Mouse (Mus musculus) heart, adult 2 months (tissue): ENCODE results near the gene Vsx2. TPM values are rescaled to one million over a fixed set of nuclear protein-coding genes. Genes with fewer than 3 reads are reported as not detected.

ENCODE experiments used
- DNase-seq, 2 experiments: peaks; one replicate each; pipeline ENCODE4 v3.0.0; 2021
- H3K27ac ChIP-seq: fragments of 200-600 bp; 2 replicates; pipeline ENCODE4 v1.8.1; 2022
- H3K27me3 ChIP-seq: fragments of 200-500 bp; 2 replicates; pipeline ENCODE4 v1.6.1; 2012; ENCODE audit warnings: mild to moderate bottlenecking, low read length, inconsistent platforms, mixed read lengths; ENCODE audit not compliant: control insufficient read depth, insufficient read depth
- H3K36me3 ChIP-seq: fragments of 200-500 bp; 2 replicates; pipeline ENCODE4 v1.6.1; 2012; ENCODE audit warnings: low read length, inconsistent platforms; ENCODE audit not compliant: control insufficient read depth, insufficient read depth
- H3K4me1 ChIP-seq: fragments of 200-500 bp; 2 replicates; pipeline ENCODE4 v1.6.1; 2011; ENCODE audit warnings: low read length; ENCODE audit not compliant: control insufficient read depth, insufficient read depth
- H3K4me3 ChIP-seq: fragments of 200-600 bp; 2 replicates; pipeline ENCODE4 v1.8.1; 2022
- H3K79me2 ChIP-seq: fragments of 200-500 bp; replicated peaks from 2 replicates; pipeline ENCODE4 v1.6.1; 2012; ENCODE audit warnings: mild to moderate bottlenecking, inconsistent platforms, low read length, moderate library complexity, mixed read lengths; ENCODE audit not compliant: control insufficient read depth, insufficient read depth
- H3K9ac ChIP-seq: fragments of 200-500 bp; 2 replicates; pipeline ENCODE4 v1.6.1; 2012; ENCODE audit warnings: low read depth, mild to moderate bottlenecking, control low read depth, inconsistent platforms, low read length, mixed read lengths
- CTCF ChIP-seq: fragments of 200-600 bp; IDR thresholded peaks from 2 replicates; pipeline ENCODE4 v1.8.1; 2022; ENCODE audit warnings: antibody characterized with exemption, mild to moderate bottlenecking, moderate library complexity
- EP300 ChIP-seq: fragments of 200-500 bp; IDR thresholded peaks from 2 replicates; pipeline ENCODE4 v1.6.1; 2011; ENCODE audit warnings: low read depth, low read length, control low read depth; ENCODE audit not compliant: insufficient read depth
- POLR2A ChIP-seq: fragments of 200-500 bp; IDR thresholded peaks from 2 replicates; pipeline ENCODE4 v1.6.1; 2011; ENCODE audit warnings: mild to moderate bottlenecking, low read depth, low read length, control low read depth; ENCODE audit not compliant: insufficient read depth
- WGBS: fragments of 180-500 bp; shearing (Covaris S2); methylation state at CpG from one replicate; pipeline ENCODE4 v1.1.7; 2018; 5-methylcytosine and 5-hydroxymethylcytosine counted together
- intact Hi-C: fragments of 180-260 bp; cut with DNase I; formaldehyde crosslinking; loops from one replicate; pipeline ENCODE4 v1.15.1; 2025
- polyA plus RNA-seq: library from polyadenylated mRNA; depleted of rRNA; stranded (reverse); fragments of >200 nt; gene quantifications from 2 replicates; pipeline ENCODE4 v1.2.3, GENCODE M21; 2012
- total RNA-seq, 2 experiments: library from RNA; stranded (reverse); gene quantifications; 2 replicates each; pipeline ENCODE4 v1.2.3; 2021

Gene Vsx2
- total and polyA plus RNA-seq, 3 experiments: not detected

DNA sequence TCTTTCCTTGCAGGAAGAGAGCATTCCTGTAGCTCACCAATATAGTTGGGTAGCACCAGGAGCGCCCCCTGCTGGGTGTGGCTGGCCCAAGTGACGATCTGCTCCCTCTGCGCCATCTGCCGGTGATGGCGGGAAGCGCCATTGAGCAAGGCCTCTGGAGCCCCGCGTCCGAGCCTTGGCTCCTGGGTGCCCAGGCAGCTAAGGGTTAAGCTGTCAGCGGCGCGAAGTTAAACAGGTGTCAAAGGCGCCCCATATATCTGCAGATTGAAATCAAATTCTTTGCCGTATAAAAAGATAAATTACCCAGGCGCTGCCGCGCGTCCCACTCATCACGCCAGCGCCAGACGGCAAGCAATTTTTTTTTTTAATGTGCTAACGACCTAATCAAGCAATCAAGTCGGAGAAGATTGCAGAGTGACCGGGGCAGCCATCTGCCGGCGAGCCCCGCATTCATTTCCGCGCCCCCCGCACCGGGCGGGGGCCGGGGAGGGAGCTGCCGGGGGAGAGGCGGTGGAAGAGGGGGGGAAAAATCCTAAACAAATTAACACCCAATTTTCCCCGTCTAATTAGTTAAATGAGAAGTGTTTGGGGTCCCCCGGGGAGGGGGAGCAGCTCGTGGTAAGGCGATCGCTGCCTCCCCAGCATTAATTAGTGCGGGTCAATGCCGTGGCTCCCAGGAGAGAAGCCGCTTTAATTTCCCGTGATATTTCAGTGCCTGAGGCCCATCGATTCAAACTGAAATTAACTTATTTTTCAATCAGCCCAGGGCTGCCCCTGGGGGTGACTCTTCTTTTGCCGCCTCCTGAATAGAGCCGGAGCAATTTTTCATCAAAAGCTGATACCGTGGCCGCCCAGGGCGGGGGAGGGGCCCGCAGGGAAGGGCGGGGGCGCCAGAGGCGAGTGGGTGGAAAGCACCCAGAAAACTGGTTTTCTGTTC, 20.5 kb downstream of the Vsx2 start:
- H3K79me2 ChIP-seq: no peaks in the 10 kb centered on the region
- DNase-seq: peak; percentile 85 to 95
- H3K36me3 ChIP-seq: no peaks in the 10 kb centered on the region
- intact Hi-C loops: loop anchor here (1.0 to 5.0 kb wide), 2 partner anchors 43 to 122 kb away; no protein-coding TSS in a partner anchor
- WGBS: 3% methylated on average over 54 of the region's 54 CpGs
- H3K9ac ChIP-seq: peak overlapping the region; percentile 58
- H3K27ac ChIP-seq: no peak overlapping the region
- no peaks in the 10 kb centered on the region for H3K4me1 ChIP-seq
- TF ChIP-seq CTCF: peak; percentile 99; the same call in 1 of the 2 replicates
- TF ChIP-seq EP300: peak; percentile 62; the same call in 1 of the 2 replicates
- TF ChIP-seq POLR2A: no peak
- no peaks in the 10 kb centered on the region for H3K27me3 ChIP-seq
- peak overlapping the region; percentile 65 for H3K4me3 ChIP-seq

DNA sequence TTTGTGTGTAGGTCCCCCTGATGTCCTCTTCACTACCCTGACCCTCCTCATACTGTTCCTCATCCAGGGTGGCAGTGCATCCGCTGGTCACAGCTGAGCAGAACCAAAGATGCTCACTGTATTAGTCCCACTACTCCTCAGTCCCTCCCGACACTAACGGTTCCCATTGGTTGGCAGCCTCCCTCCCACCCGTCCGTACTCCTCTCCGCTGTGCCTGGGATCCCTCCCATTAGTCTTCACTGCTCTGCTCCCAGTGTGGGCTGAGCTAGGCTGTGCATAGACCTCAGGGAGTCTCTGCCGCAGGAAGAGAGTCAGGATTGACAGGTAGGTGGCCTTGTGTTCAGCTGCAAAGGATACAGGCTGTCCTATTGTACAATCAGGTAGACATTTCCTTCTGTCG, 28.8 kb downstream of the Vsx2 start:
- no peak overlapping the region for H3K4me3 ChIP-seq
- H3K4me1 ChIP-seq: no peaks in the 10 kb centered on the region
- no peaks in the 10 kb centered on the region for H3K36me3 ChIP-seq
- WGBS: 14% methylated on average over 8 of the region's 8 CpGs
- H3K27me3 ChIP-seq: no peaks in the 10 kb centered on the region
- H3K79me2 ChIP-seq: no peaks in the 10 kb centered on the region
- no peak for DNase-seq
- no peak overlapping the region for H3K9ac ChIP-seq
- intact Hi-C loops: no loop called here
- TF ChIP-seq POLR2A (no peak), EP300 (no peak), CTCF (no peak)
- no peak overlapping the region for H3K27ac ChIP-seq

DNA sequence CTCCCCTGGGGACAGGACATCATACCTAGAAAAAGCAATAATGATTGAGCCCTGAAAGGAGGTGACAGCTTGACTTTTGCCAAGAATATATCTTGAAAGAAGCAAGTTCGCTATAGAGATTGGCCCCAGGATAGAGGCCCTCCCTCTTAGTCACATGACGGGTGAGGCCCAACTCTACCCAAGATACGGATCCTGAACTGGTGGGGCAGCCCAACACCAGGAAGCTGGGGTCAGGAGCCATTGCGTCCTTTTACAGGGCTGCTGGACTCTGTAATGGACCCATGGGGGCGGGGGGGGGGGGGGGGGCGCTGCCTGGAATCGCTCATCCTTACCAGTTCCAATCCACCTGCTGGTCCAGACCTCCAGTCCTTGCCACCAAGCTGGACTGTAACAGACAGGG, 34.4 kb downstream of the Vsx2 start:
- no peak for DNase-seq
- WGBS: 88% methylated on average over 6 of the region's 7 CpGs
- no peaks in the 10 kb centered on the region for H3K79me2 ChIP-seq

DNA sequence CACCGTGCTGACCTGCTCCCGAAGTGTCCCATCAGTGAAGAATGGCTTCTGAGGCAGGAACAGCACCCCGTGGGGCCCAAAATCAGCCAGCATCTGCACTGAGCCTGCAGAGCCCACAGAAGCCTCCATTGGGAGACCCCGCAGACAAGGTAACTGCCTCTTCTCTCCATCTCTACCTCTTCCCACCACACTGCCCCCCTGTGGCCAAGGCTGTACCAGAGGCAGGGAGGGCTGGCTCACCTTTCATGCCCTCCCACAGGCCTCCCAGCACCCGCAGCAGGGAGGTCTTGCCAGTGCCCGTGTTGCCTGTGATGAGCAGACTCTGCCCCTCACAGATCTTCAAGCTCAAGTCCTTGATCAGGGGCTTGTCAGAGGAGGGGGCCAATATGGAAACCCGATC, 36.3 kb downstream of the Vsx2 start:
- no peaks in the 10 kb centered on the region for H3K79me2 ChIP-seq
- TF ChIP-seq POLR2A: no peak
- peak; percentile 51 for TF ChIP-seq CTCF
- DNase-seq: no peak
- no peak overlapping the region for H3K9ac ChIP-seq
- H3K27me3 ChIP-seq: no peaks in the 10 kb centered on the region
- no peaks in the 10 kb centered on the region for H3K36me3 ChIP-seq
- H3K4me3 ChIP-seq: no peak overlapping the region
- intact Hi-C loops: no loop called here
- WGBS: 85% methylated on average over 7 of the region's 7 CpGs
- no peaks in the 10 kb centered on the region for H3K4me1 ChIP-seq
- no peak overlapping the region for H3K27ac ChIP-seq

More for the DNA sequence above, 34.4 kb downstream of the Vsx2 start:
- H3K27ac ChIP-seq: no peak overlapping the region
- H3K36me3 ChIP-seq: no peaks in the 10 kb centered on the region
- no peak overlapping the region for H3K9ac ChIP-seq
- no peaks in the 10 kb centered on the region for H3K27me3 ChIP-seq
- no peaks in the 10 kb centered on the region for H3K4me1 ChIP-seq
- H3K4me3 ChIP-seq: no peak overlapping the region
- no peak for TF ChIP-seq EP300
- TF ChIP-seq POLR2A: no peak
- TF ChIP-seq CTCF: no peak
- intact Hi-C loops: no loop called here

DNA sequence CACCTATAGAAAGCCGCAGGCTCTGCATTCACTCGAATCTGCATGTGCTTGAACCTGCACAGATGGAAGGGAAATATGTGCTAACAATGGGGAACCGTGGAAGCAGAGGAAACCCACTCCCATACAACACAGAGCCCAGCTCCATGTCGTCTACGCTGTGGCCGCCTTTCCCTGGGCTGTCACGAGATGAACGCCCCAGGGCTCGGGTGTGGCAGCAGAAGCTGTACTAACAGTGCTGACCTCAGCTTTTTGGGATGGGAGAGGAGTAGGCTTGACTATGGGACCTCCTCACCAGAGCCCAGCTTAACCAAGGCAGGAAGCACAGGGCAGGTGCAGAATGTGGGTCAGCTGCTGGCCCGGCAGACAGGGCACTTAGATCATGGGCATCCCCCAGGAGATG, 42.2 kb downstream of the Vsx2 start:
- Histone ChIP-seq H3K4me3 (no peak overlapping the region), H3K27ac (no peak overlapping the region), H3K79me2 (no peaks in the 10 kb centered on the region), H3K36me3 (no peaks in the 10 kb centered on the region), H3K9ac (no peak overlapping the region), H3K4me1 (no peaks in the 10 kb centered on the region), H3K27me3 (no peaks in the 10 kb centered on the region)
- intact Hi-C loops: no loop called here
- DNase-seq: no peak
- TF ChIP-seq EP300 (no peak), POLR2A (no peak), CTCF (no peak)
- 91% methylated on average over 10 of the region's 10 CpGs for WGBS

DNA sequence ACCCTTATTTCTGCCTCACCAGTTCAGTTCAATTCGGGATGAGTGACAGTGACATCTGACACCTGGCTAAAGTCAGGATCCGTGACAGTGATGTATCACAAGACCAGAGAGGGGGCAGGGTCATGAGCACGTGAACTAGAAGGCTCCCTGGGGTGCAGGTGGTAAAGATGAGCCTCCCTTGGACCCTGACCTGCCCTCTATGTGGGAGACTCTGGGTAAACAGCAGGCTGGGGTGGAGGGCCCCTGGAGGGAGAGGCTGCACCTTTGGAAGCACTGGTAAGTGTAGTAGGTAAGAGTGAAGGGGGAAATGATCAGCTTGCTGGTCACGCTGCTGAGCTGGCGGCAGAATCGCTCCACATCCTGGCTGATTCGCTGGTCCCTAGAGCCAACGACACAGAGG, 43.0 kb downstream of the Vsx2 start:
- Histone ChIP-seq H3K9ac (no peak overlapping the region), H3K27ac (no peak overlapping the region), H3K4me3 (no peak overlapping the region), H3K27me3 (no peaks in the 10 kb centered on the region), H3K4me1 (no peaks in the 10 kb centered on the region), H3K36me3 (no peaks in the 10 kb centered on the region), H3K79me2 (no peaks in the 10 kb centered on the region)
- intact Hi-C loops: no loop called here
- TF ChIP-seq CTCF (no peak), POLR2A (no peak), EP300 (no peak)
- no peak for DNase-seq
- 81% methylated on average over 8 of the region's 8 CpGs for WGBS
